Mouse (Mus musculus) intestine, embryonic 14.5 days (tissue): ENCODE measurements around the gene Tmem81. TPM values are rescaled to one million over a fixed set of nuclear protein-coding genes. Genes with fewer than 3 reads are reported as not detected.

Source experiments
- ATAC-seq: fragments of 200-750 bp; cut with Nextera tagmentation; replicated peaks from 2 replicates; pipeline ENCODE4 v1.8.0; 2017; ENCODE audit warnings: low read depth, moderate number of reproducible peaks, moderate TSS enrichment, moderate library complexity; ENCODE audit not compliant: low FRiP score, low TSS enrichment
- DNase-seq: peaks from one replicate; pipeline ENCODE4 v3.0.0-alpha.2; 2018; ENCODE audit warnings: low spot score
- H3K27ac ChIP-seq: fragments of 300-500 bp; sonication (generic); 2 replicates; pipeline ENCODE4 v1.5.1; 2014; ENCODE audit warnings: low read depth, mild to moderate bottlenecking, control low read depth
- H3K27me3 ChIP-seq: fragments of 300-500 bp; sonication (generic); replicated peaks from 2 replicates; pipeline ENCODE4 v1.6.1; 2014; ENCODE audit warnings: low read length, control low read depth; ENCODE audit not compliant: control insufficient read depth, insufficient read depth
- H3K36me3 ChIP-seq: fragments of 300-500 bp; sonication (generic); 2 replicates; pipeline ENCODE4 v1.6.1; 2014; ENCODE audit warnings: low read length, control low read depth; ENCODE audit not compliant: control insufficient read depth, insufficient read depth
- H3K4me1 ChIP-seq: fragments of 300-500 bp; sonication (generic); replicated peaks from 2 replicates; pipeline ENCODE4 v1.6.1; 2014; ENCODE audit warnings: low read length, control low read depth, mixed read lengths; ENCODE audit not compliant: control insufficient read depth, insufficient read depth
- H3K4me2 ChIP-seq: fragments of 300-500 bp; sonication (generic); 2 replicates; pipeline ENCODE4 v1.6.1; 2014; ENCODE audit warnings: low read length
- H3K4me3 ChIP-seq: fragments of 300-500 bp; sonication (generic); 2 replicates; pipeline ENCODE4 v1.5.1; 2014; ENCODE audit warnings: low read depth, low read length, control low read depth, mixed read lengths
- H3K9ac ChIP-seq: fragments of 300-500 bp; sonication (generic); 2 replicates; pipeline ENCODE4 v1.6.1; 2014; ENCODE audit warnings: mild to moderate bottlenecking, low read length
- H3K9me3 ChIP-seq: fragments of 300-500 bp; sonication (generic); 2 replicates; pipeline ENCODE4 v1.6.1; 2016; ENCODE audit warnings: low read length, control low read depth; ENCODE audit not compliant: control insufficient read depth
- WGBS: fragments of 180-500 bp; shearing (Covaris S2); extraction: QIAGEN DNeasy Blood & Tissue Kit; methylation state at CpG from one replicate; pipeline ENCODE4 v1.1.7; 2014; 5-methylcytosine and 5-hydroxymethylcytosine counted together
- polyA plus RNA-seq: library from polyadenylated mRNA; unstranded; fragments of >200 nt; fragmentation: Nextera tagmentation; extraction: Ambion mirVana; gene quantifications from 2 replicates; pipeline ENCODE4 v1.2.1, GENCODE M21; 2014

The Tmem81 gene
- polyA plus RNA-seq, 1 experiment from 2014 or later, result 1.6 TPM

DNA sequence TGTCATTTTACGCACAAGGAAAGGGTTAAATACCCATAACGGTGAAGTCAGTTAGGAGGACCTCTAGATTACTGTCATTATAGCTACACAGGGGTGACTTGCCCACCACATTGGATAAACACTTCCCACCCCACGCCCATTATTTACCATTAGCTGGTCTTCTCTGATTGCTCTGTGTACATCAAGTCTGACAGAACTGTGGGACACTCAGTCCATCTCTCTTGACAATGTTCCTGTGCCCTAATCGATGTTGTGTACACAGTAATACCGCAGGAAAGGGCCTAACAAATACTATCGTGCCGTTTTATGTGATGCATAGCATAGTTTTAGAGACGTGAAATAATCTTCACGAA is 29.5 kb upstream of the Tmem81 start:
- H3K4me1 ChIP-seq, result peaks cover 10% of the 10 kb centered on the region
- DNase-seq, result no peak
- H3K9me3 ChIP-seq, result no peaks in the 10 kb centered on the region
- peak; percentile 42 for ATAC-seq
- H3K4me2 ChIP-seq, result peak overlapping the region; percentile 95
- H3K9ac ChIP-seq, result peak overlapping the region; percentile 84
- H3K27ac ChIP-seq, result peak overlapping the region; percentile 75; the same call in 1 of the 2 replicates
- H3K27me3 ChIP-seq, result no peaks in the 10 kb centered on the region
- no peaks in the 10 kb centered on the region for H3K36me3 ChIP-seq
- peak overlapping the region; percentile 96 for H3K4me3 ChIP-seq
- WGBS, result 6% methylated on average over 9 of the region's 9 CpGs

DNA sequence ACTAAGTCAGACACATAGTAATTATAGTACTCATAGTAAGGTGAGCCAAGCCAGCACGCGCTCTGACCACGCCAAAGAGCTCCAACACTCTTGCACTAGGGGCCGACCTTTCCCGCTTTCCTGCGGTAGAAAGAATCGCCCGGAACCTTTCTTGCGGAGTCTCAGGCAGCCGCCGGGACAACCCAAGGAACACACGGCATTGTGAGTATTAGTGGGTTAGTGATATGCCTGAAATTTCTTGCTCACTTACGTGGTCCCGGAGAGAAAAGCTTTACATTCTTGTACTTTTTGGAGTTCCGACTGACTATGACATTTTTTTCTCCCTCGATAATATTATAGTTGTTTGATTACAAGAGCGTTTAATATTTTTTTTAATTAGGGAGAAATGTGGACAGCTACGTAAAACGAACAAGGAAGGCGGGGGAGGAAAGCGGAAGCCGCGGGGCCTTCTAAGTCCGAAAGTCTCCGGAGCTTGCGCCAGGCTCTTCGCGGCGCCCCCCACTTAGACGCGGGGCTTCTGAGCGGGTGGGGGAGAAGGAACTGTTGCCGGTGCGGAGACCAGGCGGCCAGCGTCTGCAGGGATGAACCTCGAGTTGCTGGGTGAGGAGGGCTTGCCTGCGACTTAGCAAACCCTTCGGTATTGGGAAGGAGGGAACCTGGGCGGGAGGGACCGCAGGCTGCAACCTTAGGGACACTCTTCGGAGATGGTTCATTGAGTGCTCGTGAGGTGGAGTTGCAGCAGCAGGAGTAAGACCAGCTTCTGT is 28.9 kb upstream of the Tmem81 start, which contains the start of gene Rbbp5:
TSS of gene Rbbp5 (plus strand) at position 438 of the 764 bp plus-strand sequence.
- DNase-seq, result peak; percentile 95
- Histone ChIP-seq H3K4me1 (peaks cover 10% of the 10 kb centered on the region), H3K36me3 (no peaks in the 10 kb centered on the region), H3K9ac (peak within 1 kb of the TSS; percentile 84), H3K27ac (peak within 1 kb of the TSS; percentile 75), H3K4me3 (peak within 1 kb of the TSS; percentile 96), H3K9me3 (no peaks in the 10 kb centered on the region), H3K27me3 (no peaks in the 10 kb centered on the region), H3K4me2 (peak within 1 kb of the TSS; percentile 95)
- ATAC-seq, result peak; percentile 90
- WGBS, result under 1% methylated on average over 43 of the region's 43 CpGs

- H3K9ac ChIP-seq, result no peak overlapping the region
- H3K4me2 ChIP-seq, result no peak overlapping the region
- H3K4me1 ChIP-seq, result peaks cover 10% of the 10 kb centered on the region
- WGBS, result 84% methylated on average over 1 of the region's 1 CpGs
- no peaks in the 10 kb centered on the region for H3K27me3 ChIP-seq
- peaks cover under 1% of the 10 kb centered on the region; the same call in 1 of the 2 replicates for H3K36me3 ChIP-seq
- no peak overlapping the region for H3K4me3 ChIP-seq
- no peaks in the 10 kb centered on the region for H3K9me3 ChIP-seq
- no peak for ATAC-seq
- no peak overlapping the region for H3K27ac ChIP-seq
- DNase-seq, result no peak
Measured at GRCm38 (mm10) chr1:132479438-132479837, 26.6 kb upstream of the Tmem81 start.

- Histone ChIP-seq H3K4me1 (peaks cover 10% of the 10 kb centered on the region), H3K27me3 (no peaks in the 10 kb centered on the region), H3K4me2 (no peak overlapping the region), H3K36me3 (peaks cover 20% of the 10 kb centered on the region), H3K27ac (no peak overlapping the region), H3K9me3 (no peaks in the 10 kb centered on the region), H3K9ac (no peak overlapping the region), H3K4me3 (no peak overlapping the region)
- ATAC-seq, result no peak
- no peak for DNase-seq
- 87% methylated on average over 2 of the region's 2 CpGs for WGBS
Measured at GRCm38 (mm10) chr1:132481619-132482018, 24.4 kb upstream of the Tmem81 start.

GRCm38 (mm10) chr1:132483234-132483633 is 22.8 kb upstream of the Tmem81 start:
- H3K4me1 ChIP-seq, result peaks cover 6% of the 10 kb centered on the region
- H3K4me2 ChIP-seq, result no peak overlapping the region
- 88% methylated on average over 3 of the region's 3 CpGs for WGBS
- H3K27me3 ChIP-seq, result no peaks in the 10 kb centered on the region
- no peak overlapping the region for H3K4me3 ChIP-seq
- peaks cover 28% of the 10 kb centered on the region for H3K36me3 ChIP-seq
- H3K9me3 ChIP-seq, result no peaks in the 10 kb centered on the region
- H3K27ac ChIP-seq, result no peak overlapping the region
- H3K9ac ChIP-seq, result no peak overlapping the region
- DNase-seq (no peak), ATAC-seq (no peak)

DNA sequence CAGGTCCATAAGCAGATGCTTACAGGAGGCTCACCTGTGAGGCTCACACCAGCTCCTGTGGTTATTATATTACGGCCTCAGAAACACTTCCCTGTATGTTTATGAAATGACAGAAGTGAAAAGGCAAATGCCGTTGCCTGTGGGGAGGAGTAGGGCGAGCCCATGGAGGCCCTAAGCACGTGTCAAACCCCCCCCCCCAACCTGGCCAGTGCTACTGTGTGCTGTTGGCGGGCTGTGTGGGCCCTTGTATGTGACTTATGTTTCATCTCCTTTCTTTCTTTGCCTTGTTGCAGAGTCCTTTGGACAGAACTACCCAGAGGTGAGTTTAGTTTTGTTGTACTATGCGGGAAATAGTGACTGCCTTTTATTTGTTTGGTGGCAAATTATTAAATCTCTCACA is 22.3 kb upstream of the Tmem81 start:
- peaks cover under 1% of the 10 kb centered on the region; the same call in 1 of the 2 replicates for H3K4me1 ChIP-seq
- no peak for DNase-seq
- no peak for ATAC-seq
- H3K36me3 ChIP-seq, result peaks cover 33% of the 10 kb centered on the region
- no peak overlapping the region for H3K4me3 ChIP-seq
- H3K27ac ChIP-seq, result no peak overlapping the region
- H3K27me3 ChIP-seq, result no peaks in the 10 kb centered on the region
- 88% methylated on average over 6 of the region's 6 CpGs for WGBS
- H3K4me2 ChIP-seq, result no peak overlapping the region
- H3K9me3 ChIP-seq, result no peaks in the 10 kb centered on the region
- H3K9ac ChIP-seq, result no peak overlapping the region

DNA sequence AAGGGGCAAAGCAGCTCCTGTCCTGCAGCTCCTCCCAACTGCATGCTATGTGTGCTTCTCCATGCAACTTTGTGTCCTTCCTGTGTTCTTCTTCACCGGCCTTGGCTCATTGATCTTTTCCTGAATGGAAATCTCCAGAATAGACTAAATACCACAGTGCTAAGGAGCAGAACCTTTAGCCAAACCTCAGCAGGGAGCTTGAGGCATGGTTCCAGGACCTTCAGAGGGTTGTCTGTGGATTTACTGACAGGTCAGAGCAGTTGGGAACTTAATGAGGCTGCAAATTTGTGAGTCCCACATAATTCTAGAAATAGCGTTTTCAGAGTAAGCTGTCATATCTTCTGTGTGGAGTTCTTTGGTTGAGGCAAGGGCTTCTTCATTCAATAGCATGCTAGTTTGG is 5.5 kb upstream of the Tmem81 start:
- WGBS, result 93% methylated on average over 2 of the region's 2 CpGs
- ATAC-seq, result no peak

GRCm38 (mm10) chr1:132505155-132505554 is 875 bp upstream of the Tmem81 start:
- 92% methylated on average over 5 of the region's 5 CpGs for WGBS
- Histone ChIP-seq H3K27ac (no peak overlapping the region), H3K4me3 (no peak overlapping the region), H3K9ac (no peak overlapping the region), H3K4me1 (no peaks in the 10 kb centered on the region), H3K36me3 (peaks cover 76% of the 10 kb centered on the region), H3K27me3 (no peaks in the 10 kb centered on the region), H3K4me2 (no peak overlapping the region), H3K9me3 (no peaks in the 10 kb centered on the region)
- ATAC-seq (no peak), DNase-seq (no peak)

More for the DNA sequence above, 5.5 kb upstream of the Tmem81 start:
- Histone ChIP-seq H3K36me3 (peaks cover 95% of the 10 kb centered on the region), H3K4me1 (no peaks in the 10 kb centered on the region), H3K9ac (no peak overlapping the region), H3K4me2 (no peak overlapping the region), H3K27ac (no peak overlapping the region), H3K27me3 (no peaks in the 10 kb centered on the region), H3K9me3 (no peaks in the 10 kb centered on the region), H3K4me3 (no peak overlapping the region)
- no peak for DNase-seq

DNA sequence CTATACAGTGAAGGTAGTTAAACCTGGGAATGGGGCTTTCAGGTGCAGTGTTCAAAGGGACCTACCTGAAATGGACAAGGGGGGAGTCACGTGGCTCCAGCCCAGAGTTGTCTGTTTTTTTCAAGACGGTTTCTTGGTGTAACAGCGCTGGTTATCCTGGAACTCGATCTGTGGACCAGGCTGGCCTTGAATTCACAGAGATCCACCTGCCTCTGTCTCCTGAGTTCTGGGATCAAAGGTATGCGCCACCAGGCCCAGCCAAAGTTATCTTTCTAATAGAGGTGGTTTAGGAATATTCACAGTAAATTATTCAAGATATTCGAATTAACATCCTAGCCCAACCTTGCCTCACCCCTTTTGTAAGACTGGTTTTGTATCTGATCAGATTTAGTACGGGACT is 626 bp downstream of the Tmem81 start:
- Histone ChIP-seq H3K27ac (no peak overlapping the region), H3K4me1 (no peaks in the 10 kb centered on the region), H3K4me3 (no peak overlapping the region), H3K9ac (no peak overlapping the region), H3K9me3 (no peaks in the 10 kb centered on the region), H3K4me2 (no peak overlapping the region), H3K36me3 (peaks cover 62% of the 10 kb centered on the region), H3K27me3 (no peaks in the 10 kb centered on the region)
- 87% methylated on average over 7 of the region's 7 CpGs for WGBS
- no peak for DNase-seq
- ATAC-seq, result no peak
